Mouse (Mus musculus): ENCODE data around the gene Hs6st3.

Hs6st3 gene

DNA sequence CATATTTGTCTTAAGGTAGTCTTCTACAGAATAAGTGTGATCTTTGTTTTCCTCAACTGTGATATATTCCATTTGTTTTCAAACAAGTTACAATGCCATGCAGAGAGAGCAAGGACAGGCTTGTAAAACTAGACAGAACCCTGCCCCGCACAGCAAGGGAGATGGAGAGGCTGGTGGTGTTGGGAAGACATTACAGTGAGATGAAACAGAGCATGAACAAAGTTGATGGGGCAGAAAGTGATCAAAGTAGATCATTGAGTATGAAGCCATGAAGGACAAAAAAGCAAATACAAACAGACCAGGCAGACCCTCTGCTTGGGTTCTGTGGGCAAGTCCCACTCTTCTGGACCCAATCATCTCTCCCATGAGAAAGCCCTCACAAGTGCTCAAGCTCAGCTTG lies 781.0 kb downstream of the Hs6st3 start:
- DNase-seq = no peak
